Mouse (Mus musculus): ENCODE results near the gene Mapkbp1. TPM values are rescaled to one million over a fixed set of nuclear protein-coding genes. Genes with fewer than 3 reads are reported as not detected.
A peak's percentile ranks its signal among the peaks of the same experiment; 100 is the strongest.

Gene Mapkbp1
- polyA plus RNA-seq, 1 experiment from 2014 or later, result 1.1 TPM

DNA sequence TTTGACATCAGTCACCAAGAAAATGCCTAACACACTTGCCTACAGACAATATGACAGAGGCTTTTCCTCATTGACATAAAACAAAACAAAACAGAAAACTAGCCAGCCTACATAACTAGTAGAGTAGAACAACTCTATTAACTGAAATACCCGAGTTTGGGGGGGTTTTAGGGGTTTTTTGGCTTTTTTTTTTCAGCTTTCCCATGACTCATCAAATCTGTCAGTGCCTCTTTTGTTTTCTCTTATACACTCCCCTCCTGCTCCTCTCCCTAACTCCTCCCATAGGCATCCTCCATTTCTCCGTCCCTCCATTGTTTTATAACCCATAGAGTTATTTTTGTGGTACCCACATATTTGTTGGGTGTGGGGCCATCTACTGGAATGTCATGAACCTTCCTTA, 21.0 kb downstream of the Mapkbp1 start:
- Histone ChIP-seq H3K4me2 (replicated peaks; ENCODE audit: low read depth) (no peak overlapping the region), H3K4me1 (replicated peaks; ENCODE audit: control insufficient read depth, insufficient read depth) (peaks cover 3% of the 10 kb centered on the region), H3K36me3 (ENCODE audit: control insufficient read depth, insufficient read depth, low read length) (no peaks in the 10 kb centered on the region), H3K9ac (ENCODE audit: low read length) (no peak overlapping the region), H3K4me3 (ENCODE audit: low read depth, low read length) (no peak overlapping the region), H3K27me3 (ENCODE audit: control insufficient read depth, insufficient read depth, low read length) (no peaks in the 10 kb centered on the region), H3K27ac (replicated peaks) (no peak overlapping the region), H3K9me3 (ENCODE audit: control insufficient read depth, low read length) (no peaks in the 10 kb centered on the region)
- TF ChIP-seq CTCF (IDR thresholded peaks at IDR 0.05; ENCODE audit: low read depth) (no peak), EP300 (optimal IDR thresholded peaks at IDR 0.05) (no peak)
- DNase-seq (ENCODE audit: low spot score) (no peak), ATAC-seq (ENCODE audit: low FRiP score, low TSS enrichment) (no peak)
- 46% methylated on average over 2 of the region's 2 CpGs for WGBS

DNA sequence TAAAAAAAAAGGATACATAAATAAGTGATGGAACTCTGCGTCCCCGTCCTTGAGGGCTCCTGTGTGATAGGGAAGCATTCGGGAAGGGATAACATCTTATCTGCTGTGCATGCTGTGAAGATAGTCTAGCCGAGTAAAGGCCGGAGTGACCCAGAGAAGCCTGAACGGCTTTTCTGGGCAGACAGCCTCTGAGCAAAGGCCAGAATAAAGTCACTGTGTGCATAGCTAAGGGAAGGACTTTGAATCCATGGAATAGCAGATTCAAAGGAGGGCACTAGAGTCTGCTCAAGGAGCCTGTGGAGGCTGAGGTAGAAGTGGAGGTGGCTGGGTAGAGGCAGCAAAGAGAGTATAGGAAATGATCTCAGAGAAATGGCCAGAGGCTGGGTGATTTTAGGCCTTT, 22.3 kb downstream of the Mapkbp1 start:
- 83% methylated on average over 6 of the region's 6 CpGs for WGBS
- 0 out of 2 replicates have a peak, but pooled peaks cover 3% of the 10 kb centered on the region for H3K36me3 ChIP-seq (ENCODE audit: control insufficient read depth, insufficient read depth, low read length)
- TF ChIP-seq EP300 (optimal IDR thresholded peaks at IDR 0.05) (no peak), CTCF (IDR thresholded peaks at IDR 0.05; ENCODE audit: low read depth) (no peak)
- ATAC-seq (ENCODE audit: low FRiP score, low TSS enrichment) (no peak), DNase-seq (ENCODE audit: low spot score) (no peak)
- no peak overlapping the region for H3K4me3 ChIP-seq (ENCODE audit: low read depth, low read length)
- H3K4me2 ChIP-seq (replicated peaks; ENCODE audit: low read depth), result no peak overlapping the region
- no peaks in the 10 kb centered on the region for H3K27me3 ChIP-seq (ENCODE audit: control insufficient read depth, insufficient read depth, low read length)
- H3K9ac ChIP-seq (ENCODE audit: low read length), result no peak overlapping the region
- no peaks in the 10 kb centered on the region for H3K9me3 ChIP-seq (ENCODE audit: control insufficient read depth, low read length)
- H3K4me1 ChIP-seq (replicated peaks; ENCODE audit: control insufficient read depth, insufficient read depth), result peaks cover 3% of the 10 kb centered on the region
- peak overlapping the region; percentile 81 for H3K27ac ChIP-seq (replicated peaks)

DNA sequence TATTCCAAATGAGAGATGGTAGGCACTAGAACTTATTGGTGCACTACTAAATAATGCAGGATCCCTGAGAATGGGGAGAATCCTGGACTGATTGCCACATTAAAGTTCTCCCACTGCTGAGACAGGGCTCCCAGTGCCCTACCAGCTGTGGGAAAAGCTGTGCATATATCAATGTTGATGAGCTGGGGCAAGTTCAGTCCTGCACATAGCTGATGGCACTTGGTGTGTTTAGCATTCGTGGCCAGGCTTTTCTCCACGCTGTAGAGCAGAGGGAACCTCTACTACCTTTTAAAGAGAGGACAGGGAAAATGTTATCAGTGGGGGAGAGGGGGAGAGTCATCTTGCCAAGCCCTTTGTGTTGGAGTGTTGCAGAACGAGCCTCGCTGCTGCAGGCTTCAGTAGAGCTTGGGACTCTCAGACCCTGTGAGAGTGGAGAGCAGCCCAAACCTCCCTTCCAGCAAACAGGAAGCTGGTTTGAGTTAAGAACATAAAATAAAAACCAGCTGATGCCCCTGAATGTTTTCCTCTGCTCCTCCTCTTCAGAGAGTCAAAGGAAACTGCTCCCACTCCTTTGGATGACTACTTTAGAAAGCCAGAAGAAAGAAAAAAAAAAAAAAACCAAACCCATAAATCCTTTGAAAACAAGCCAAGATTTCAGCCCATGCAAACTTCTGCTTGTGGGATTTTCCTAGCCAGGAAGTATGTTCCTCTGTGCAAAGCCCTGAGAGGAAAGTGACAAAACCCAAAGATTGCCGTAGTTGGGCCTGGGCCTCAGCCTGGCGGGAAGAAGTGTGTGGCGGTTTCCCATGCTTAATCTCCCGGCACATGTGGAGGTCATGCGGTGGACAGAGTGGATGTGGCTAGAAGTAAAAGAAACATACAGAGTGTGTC, 23.1 kb downstream of the Mapkbp1 start:
- WGBS, result 25% methylated on average over 9 of the region's 9 CpGs
- H3K9ac ChIP-seq (ENCODE audit: low read length), result no peak overlapping the region
- peak overlapping the region; percentile 81 for H3K27ac ChIP-seq (replicated peaks)
- H3K4me2 ChIP-seq (replicated peaks; ENCODE audit: low read depth), result no peak overlapping the region
- no peak overlapping the region for H3K4me3 ChIP-seq (ENCODE audit: low read depth, low read length)
- no peaks in the 10 kb centered on the region for H3K27me3 ChIP-seq (ENCODE audit: control insufficient read depth, insufficient read depth, low read length)
- no peaks in the 10 kb centered on the region for H3K9me3 ChIP-seq (ENCODE audit: control insufficient read depth, low read length)
- H3K36me3 ChIP-seq (ENCODE audit: control insufficient read depth, insufficient read depth, low read length), result 0 out of 2 replicates have a peak, but pooled peaks cover 3% of the 10 kb centered on the region
- ATAC-seq (ENCODE audit: low FRiP score, low TSS enrichment) (no peak), DNase-seq (ENCODE audit: low spot score) (no peak)
- TF ChIP-seq CTCF (IDR thresholded peaks at IDR 0.05; ENCODE audit: low read depth), result no peak
- no peak for TF ChIP-seq EP300 (optimal IDR thresholded peaks at IDR 0.05)
- peaks cover 3% of the 10 kb centered on the region for H3K4me1 ChIP-seq (replicated peaks; ENCODE audit: control insufficient read depth, insufficient read depth)

DNA sequence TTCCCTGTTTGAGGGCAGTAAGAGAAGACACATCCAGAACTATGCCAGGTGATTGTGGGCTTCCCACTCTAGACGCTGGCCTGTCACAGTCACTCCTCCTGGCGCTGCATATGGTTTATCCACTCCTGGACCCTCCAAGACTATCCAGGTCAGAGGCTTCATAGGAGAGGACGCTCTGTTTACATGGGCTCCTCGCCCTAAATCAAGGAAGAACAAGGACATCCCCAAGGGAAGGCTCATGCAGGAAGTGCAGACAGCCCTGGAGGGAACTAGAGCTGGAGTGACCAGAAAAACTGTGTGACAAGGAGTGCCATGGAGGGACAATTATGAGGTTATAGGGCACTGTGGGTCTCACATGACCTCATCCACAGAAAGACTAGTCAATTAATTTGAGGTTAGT, 24.9 kb downstream of the Mapkbp1 start:
- H3K4me2 ChIP-seq (replicated peaks; ENCODE audit: low read depth), result no peak overlapping the region
- WGBS, result 79% methylated on average over 4 of the region's 4 CpGs
- H3K9me3 ChIP-seq (ENCODE audit: control insufficient read depth, low read length), result no peaks in the 10 kb centered on the region
- H3K27ac ChIP-seq (replicated peaks), result no peak overlapping the region
- H3K27me3 ChIP-seq (ENCODE audit: control insufficient read depth, insufficient read depth, low read length), result no peaks in the 10 kb centered on the region
- H3K4me3 ChIP-seq (ENCODE audit: low read depth, low read length), result no peak overlapping the region
- DNase-seq (ENCODE audit: low spot score) (no peak), ATAC-seq (ENCODE audit: low FRiP score, low TSS enrichment) (no peak)
- 0 out of 2 replicates have a peak, but pooled peaks cover 6% of the 10 kb centered on the region for H3K36me3 ChIP-seq (ENCODE audit: control insufficient read depth, insufficient read depth, low read length)
- no peak overlapping the region for H3K9ac ChIP-seq (ENCODE audit: low read length)
- H3K4me1 ChIP-seq (replicated peaks; ENCODE audit: control insufficient read depth, insufficient read depth), result peaks cover 3% of the 10 kb centered on the region
- no peak for TF ChIP-seq CTCF (IDR thresholded peaks at IDR 0.05; ENCODE audit: low read depth)
- TF ChIP-seq EP300 (optimal IDR thresholded peaks at IDR 0.05), result no peak

DNA sequence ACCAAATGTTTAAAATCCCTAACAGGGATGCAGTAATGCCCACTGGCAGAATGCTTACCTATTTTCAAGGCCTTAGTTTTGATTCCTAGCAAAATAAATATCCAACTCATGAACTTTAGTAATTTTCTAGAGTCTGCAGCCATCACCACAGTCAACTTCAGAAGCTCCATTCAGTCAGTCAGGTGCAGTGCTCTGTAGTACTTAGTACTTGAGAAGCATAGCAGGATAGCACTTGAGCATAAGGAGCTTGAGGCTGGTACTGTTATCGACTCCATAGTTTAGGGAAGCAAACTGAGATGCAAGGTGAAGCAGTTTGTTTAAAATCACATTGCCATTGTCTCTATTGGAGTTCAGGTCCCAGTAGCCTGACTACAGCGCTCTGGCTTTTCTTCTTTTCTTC, 27.2 kb downstream of the Mapkbp1 start:
- H3K36me3 ChIP-seq (ENCODE audit: control insufficient read depth, insufficient read depth, low read length), result 0 out of 2 replicates have a peak, but pooled peaks cover 6% of the 10 kb centered on the region
- no peak overlapping the region for H3K27ac ChIP-seq (replicated peaks)
- H3K27me3 ChIP-seq (ENCODE audit: control insufficient read depth, insufficient read depth, low read length), result no peaks in the 10 kb centered on the region
- 89% methylated on average over 2 of the region's 2 CpGs for WGBS
- H3K4me2 ChIP-seq (replicated peaks; ENCODE audit: low read depth), result no peak overlapping the region
- DNase-seq (ENCODE audit: low spot score) (no peak), ATAC-seq (ENCODE audit: low FRiP score, low TSS enrichment) (no peak)
- no peaks in the 10 kb centered on the region for H3K9me3 ChIP-seq (ENCODE audit: control insufficient read depth, low read length)
- no peak for TF ChIP-seq EP300 (optimal IDR thresholded peaks at IDR 0.05)
- no peak for TF ChIP-seq CTCF (IDR thresholded peaks at IDR 0.05; ENCODE audit: low read depth)
- no peak overlapping the region for H3K4me3 ChIP-seq (ENCODE audit: low read depth, low read length)
- H3K4me1 ChIP-seq (replicated peaks; ENCODE audit: control insufficient read depth, insufficient read depth), result peaks cover 3% of the 10 kb centered on the region
- no peak overlapping the region for H3K9ac ChIP-seq (ENCODE audit: low read length)

Measured in stomach, postnatal 0 days (tissue).